Mouse (Mus musculus) thymus, postnatal 10 days (tissue): ENCODE results near the gene Foxp1.

Experiments used
- DNase-seq, 2 experiments: peaks; one replicate each; pipeline ENCODE4 v3.0.0; 2021; ENCODE audit warnings: low spot score in 2 of 2

The Foxp1 gene

DNA sequence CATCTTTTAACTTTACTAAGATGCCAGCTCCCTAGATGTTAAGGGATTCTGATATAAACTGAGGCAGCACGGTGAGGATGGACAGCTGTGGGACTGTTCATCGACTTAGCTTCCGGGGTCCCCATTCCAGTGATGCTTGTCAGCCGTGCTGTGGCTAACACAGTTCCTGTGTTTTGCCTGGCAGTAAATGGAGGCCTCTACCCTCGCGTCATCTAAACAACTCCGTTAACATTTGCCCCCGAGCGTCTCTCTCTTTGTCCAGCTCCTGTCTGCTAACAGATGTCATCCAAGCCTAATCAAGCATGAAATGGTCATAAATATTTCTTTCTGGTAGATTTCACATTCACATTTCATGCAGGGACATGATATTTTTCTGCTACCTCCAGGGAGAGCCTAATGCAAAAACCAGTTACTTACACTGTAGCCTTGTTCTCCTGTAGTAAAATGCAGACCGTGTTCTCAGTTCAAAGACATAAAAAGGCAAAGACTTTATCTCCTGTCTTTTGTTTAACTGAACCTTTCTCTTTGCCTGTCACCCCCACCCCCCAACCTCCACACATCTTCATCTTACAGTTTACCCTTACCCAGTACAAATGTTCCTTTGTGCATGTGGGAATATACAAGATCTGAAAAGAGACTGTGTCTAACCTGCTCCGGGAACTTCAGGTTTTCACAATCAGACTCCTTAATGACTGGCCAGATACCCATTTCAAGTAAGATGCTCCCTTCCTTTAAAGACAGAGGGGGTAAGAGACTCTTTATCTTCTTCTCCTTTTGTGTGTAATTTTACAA lies 386.4 kb downstream of the Foxp1 start:
- DNase-seq = no peak

DNA sequence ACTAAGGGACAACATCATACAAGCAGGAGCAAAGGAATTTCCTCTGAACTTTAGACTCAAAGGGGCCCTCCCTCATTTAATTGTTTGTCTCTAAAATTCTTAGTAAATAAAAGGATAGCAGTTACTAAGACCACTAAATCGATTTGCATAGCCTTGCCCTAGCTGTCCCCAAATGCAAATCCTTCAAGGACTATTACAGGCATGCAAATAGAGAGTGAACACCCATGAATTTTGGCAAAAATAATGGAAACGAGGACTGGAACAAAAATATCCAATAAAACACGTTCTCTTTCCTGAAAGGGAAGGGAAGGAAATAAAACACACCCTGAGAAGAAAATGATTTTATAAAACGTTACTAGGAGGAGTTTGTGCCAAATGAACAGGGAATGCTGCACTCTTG lies 390.7 kb downstream of the Foxp1 start:
- DNase-seq = no peak

DNA sequence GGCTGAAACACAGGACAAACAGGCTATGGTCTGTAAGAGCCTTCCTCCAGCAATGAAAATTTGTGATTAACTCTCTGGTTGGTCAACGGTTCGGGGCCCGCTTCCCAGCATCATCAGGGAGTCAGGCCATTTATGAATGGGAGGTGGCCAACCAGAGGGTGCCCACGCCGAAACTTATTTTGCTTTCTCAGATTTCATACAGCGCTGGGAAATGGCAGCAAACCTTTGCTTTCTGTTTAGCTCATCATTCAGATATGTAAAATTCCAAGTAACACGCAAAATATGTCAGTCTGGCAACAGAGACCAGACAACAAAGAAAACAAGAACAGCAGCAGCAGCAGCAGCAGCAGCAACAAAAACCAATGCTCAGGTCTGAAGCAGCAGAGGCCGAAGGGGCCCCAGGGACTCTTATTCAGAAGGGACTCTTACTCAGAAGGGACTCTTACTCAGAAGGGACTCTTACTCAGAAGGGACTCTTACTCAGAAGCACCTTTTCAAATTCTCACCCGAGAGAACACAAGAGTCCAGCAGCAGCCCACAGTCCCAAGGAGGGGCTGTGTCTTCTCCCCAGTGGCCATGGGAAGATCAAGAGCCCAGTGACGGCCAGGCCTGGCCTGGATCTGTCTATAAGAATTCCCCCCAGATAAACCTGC lies 391.6 kb downstream of the Foxp1 start:
- DNase-seq = peak in 1 of 2 experiments; percentile 8

DNA sequence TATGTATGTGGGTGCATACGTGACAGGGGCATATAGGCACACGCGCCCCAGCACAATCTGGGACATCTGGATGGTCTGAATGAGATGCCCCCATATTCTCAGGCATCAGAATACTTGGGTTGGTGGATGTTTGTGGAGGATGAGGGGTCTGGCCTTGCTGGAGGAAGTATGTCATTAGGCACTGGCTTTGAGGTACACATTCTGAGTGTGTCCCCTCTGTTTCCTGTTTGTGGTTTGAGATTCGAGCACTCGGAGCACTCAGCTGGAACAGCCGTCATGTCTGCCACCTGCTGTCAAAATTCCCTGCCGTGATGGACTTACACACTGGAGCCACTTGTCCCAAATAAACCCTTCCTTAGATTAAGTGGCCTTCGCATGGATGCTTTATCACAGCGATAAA lies 395.8 kb downstream of the Foxp1 start:
- no peak for DNase-seq

DNA sequence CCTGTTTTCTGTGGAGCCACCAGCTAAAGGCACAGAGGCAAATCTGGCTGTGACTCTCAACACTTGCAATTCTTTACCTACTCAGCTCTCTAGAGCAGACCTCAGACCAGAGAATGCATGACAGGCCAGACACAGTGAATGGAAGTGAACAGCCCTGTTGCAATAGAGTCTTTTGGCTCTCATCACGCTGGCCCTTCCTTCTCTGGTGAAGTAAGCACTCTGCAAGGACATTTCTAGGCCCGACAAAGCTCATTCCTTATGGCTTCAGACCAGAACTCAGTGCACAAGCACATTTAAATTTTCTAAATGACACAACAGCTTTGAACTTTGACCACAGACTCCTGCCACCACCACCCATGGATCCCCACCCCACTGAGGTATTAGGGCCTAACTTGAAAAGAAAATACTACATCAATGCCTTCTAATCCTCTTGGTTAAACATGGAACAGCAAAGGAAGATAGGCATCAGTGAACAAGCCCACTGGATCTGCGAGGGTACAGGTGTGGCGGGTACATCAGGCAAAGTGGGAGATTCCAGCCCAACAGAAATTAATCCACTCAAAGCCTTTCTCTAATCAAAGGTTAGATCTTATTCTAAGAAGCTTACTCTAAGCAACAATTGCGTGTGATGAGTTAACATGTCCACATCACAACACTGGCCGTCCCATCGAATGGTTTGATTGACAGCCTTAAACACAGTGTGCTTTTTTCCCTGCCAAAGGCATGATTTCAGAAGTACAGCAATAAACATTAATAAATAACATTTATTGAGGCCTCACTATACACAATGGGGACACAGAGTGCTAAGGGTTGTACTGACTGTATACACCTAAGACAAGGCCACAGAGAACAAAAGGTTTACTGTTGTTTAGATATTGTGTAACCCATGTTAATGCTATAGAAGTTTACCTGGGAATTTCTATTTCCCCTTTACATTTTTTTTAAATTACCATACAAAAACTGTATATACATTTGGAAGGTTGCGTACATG lies 401.4 kb downstream of the Foxp1 start:
- no peak for DNase-seq

DNA sequence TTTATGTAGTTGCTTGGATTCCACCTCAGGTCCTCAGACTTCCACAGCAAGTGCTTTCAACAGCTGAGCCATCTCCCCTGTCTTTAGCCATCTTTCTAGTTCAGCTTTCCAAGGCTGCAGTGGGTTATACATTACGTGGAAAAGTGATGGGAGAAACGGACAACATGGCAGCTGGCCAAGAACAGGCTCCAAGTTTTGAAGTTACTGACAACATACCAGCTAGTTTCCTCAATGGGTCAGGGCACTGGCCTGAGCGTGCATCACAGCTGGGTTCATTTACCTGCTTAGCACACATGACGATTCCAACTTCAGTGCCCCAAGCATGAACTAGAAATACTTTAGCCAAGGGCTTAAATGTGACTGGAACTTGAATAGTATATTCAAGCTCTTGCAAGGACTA lies 404.0 kb downstream of the Foxp1 start:
- DNase-seq = no peak

DNA sequence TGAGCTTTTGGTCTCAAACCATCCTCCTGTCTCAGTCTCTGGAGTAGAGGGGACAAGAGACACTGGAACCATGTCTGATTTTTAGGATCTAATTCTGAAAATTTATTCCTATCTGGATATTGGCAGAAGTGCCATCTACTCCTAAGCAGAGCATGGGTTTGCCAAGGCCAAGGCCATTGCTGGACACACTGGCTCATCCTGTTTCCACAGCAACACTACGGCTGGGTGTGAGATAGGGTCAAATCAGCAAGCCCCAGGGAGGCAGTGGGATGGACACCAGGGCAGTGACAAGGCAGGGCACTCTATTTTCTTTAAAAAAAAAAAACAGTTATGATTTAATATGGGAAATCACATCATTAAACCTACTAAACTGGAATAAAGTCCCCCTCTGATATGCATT lies 405.1 kb downstream of the Foxp1 start:
- no peak for DNase-seq

DNA sequence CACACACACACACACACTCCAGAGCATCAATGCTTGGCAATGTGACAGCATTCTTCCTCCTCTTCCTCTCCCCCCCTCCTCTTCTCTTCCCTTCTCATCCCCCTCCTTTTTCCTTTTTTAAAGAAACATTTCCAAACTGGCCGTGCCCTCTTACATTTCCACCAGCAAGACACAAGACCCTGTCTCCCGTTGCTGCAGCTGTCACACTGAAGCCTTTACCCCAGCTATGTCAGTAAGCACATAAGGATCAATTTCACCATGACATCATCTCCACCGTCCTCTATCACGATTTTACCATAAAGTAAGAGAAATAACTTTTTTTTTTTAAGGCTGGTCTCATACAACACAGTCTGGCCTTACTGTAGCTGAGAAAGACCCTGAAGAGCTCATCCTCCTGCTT lies 410.7 kb downstream of the Foxp1 start:
- DNase-seq = no peak

DNA sequence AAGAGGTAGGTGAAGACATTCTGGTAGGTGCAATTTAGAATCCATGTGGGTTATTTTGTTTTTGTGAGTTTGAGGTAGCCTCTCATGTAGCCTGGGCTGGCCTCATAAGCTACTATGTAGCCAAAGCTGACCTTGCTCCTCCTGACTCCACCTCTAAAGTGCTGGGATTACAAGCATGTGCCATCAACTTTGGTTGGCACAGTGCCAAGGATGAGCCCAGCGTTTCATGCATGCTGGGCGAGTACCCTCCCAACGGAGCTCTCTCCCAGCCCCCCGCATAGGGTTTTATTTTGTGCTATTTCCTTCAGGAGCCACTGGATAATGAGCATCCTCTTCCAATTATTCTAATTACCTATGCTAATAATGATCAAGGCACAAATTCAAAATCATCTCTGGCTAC lies 414.1 kb downstream of the Foxp1 start:
- no peak for DNase-seq

DNA sequence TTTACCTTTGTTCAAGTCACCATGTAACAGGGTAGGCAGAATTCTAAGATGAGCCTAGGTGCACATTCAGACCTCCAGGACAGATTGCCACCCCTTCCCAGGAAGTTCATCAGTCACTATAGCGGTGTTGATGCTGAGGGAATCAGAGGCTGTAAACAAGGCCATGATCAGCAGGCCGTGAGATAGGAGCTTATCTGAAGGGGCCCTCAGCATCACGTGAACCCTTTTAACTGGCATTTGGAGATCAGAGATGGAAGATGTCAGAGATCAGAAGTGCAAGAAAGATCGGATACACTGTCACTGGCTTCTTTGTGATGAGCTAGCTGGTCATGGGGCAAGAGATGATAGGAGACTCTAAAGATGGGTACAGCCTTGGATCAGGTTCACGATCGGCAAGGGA lies 414.8 kb downstream of the Foxp1 start:
- DNase-seq = no peak

DNA sequence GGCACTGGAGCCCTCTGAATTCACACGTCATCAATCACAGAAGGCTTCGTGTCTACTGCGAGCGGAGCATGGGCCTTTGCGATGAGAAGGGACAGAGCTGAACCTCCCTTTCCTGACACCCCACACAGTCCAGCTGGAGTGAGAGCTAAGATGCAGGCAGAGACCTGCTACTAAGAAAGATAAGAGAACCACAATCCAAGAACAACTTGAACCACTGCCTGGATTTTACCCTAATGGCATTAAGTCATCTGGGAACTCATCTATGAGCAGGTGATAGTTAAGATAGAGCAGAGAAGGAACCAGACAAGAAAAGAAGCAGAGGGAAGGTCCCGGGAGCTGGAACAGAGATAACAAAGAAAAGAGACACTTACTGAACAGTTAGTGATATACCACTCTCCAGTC lies 415.4 kb downstream of the Foxp1 start:
- no peak for DNase-seq

DNA sequence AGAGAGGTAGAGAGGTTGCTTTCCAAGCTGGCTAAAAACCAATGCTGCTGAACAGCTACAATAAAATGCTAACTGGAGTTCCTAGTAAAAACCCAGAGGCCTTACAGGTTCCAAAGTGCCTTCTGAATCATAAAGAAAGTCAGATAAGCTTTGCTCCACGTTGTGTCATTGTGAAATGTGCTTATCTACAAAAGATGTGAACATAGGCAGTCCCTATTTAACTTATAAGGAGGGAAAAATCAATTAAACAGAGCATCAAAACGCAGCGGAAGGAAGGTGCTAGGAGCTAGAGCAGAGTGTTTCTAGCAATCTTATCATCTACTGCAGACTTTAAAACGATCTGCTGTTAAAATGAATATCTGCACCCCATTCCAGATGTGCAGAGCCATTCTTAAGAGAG lies 416.5 kb downstream of the Foxp1 start:
- no peak for DNase-seq

DNA sequence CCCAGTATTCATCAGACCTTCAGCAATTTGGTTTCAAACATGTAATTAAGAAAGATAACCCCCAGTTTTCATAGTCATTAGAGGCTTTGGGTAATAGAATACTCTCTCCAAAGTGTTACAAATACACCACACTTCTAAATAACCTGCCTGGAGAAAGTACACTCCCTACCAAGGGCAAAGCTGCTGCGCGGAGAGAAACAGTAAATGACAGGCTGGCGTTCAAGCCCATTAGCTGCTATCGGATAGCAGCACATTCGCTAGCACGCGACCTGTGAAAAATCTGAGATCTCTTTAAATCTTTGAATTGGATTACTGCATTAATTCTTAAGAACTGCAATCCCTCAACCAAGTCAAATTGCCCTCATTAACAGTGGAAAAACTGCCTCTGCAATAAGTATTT lies 418.1 kb downstream of the Foxp1 start:
- DNase-seq = no peak

DNA sequence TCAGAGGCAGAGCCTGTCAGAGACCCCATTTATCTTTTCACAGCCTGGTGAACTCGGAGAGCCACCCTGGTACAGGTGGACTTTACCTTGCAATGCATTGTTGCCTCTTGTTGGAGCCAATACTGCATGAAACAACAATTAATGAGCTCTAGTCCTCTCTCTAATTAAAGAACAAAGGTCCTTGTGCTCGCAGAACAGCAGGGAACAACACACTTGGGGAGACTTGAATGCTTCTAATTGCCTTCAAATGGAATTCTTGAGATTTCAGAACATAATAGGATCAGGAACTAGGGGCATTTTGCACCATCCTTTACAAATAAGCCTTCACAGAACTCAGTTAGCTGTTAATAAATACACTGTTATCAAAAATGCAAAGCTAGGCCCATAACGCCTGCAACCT lies 418.6 kb downstream of the Foxp1 start:
- DNase-seq = no peak

DNA sequence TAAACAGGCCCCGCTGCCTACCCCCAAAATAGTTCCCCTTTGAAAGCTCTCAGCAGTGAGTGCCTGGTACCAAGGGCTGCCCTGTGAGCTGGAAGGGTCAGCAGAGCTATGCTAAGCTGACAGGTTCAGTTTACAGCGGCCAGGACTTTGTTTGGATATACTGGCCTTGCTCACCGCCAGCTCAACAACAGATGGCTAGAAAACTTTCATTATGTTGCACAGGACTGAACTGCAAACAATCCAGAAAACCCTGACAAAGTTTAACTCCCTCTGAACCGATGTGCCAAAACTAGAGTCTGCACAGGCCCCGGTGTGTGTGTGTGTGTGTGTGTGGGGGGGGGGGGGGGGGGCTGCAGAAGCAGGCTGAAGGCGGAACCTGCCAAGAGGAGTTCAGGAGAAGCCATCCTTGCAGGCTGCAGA lies 421.0 kb downstream of the Foxp1 start:
- no peak for DNase-seq

DNA sequence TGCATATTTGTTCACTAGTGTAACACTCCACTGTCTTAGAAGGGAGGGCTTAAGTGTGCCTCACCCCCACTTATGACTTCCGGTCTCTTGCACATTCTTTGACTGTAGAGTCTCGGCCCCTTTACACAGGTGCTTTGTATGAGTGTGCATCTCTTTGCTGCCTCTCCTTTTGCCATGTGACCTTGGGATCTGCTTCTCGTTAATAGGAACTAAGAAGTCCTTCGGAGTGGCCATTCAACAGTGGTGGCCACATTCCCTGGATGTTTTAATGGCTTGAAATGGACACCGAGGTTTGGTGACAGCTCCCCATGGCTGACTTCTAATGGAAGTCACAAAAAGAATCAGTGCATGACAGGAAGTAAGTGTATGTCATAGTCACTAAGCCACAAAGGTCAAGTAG lies 422.2 kb downstream of the Foxp1 start:
- DNase-seq = no peak

DNA sequence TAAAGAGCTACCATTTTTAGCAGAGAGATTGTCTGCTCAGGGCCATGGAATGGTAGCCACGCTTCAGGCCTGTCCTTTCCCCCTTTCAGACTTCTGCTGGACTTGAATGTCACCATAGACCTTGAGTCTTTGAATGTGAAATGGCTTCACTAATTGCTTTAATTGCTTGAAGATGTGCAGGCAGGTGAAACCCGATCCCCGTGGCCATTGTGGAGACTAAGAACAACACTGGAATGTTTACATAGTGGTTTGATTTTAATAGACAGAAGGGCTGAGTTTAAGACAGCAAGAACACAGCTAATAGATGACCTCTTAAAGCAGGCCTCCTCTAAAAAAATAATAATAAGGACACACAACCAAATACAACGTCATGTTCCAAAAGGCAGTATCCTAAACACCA lies 422.7 kb downstream of the Foxp1 start:
- DNase-seq = no peak

DNA sequence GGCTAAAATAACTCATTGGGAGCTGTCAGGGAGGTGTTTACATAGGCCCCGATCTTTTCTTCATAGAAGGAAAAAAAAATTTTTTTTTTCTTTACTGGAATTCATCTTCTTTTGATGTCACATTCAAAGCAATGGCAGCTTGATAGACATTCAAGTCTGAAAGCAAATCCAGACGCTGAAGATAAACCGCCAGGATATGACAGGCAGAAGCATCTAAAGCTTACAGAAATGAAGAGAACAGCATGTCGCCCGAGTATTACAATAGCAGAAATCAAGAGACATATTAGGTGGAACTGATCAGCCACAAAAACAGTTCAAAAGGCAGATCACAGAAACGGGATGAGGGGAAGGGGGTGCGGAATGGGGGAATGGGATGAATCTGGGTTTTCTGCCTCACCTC lies 425.3 kb downstream of the Foxp1 start:
- no peak for DNase-seq

DNA sequence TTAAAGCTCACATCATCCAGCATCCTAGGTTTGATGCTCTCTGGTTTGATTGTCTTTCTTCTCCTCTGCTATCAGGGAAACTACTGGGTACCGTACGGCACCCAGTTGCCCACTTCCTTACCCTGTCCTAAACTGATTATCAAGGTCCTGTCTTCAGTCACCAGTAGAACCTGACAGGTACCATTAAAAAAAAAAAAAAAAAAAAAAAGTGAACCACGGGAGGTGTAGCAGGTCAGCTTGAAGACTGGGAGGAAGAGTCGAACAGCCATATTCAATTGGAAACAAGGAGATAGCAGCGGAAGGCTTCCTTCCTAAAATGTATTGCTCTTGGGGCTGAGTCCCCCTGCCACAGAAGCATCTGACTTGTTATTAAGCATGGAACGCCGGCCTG lies 425.8 kb downstream of the Foxp1 start:
- no peak for DNase-seq

DNA sequence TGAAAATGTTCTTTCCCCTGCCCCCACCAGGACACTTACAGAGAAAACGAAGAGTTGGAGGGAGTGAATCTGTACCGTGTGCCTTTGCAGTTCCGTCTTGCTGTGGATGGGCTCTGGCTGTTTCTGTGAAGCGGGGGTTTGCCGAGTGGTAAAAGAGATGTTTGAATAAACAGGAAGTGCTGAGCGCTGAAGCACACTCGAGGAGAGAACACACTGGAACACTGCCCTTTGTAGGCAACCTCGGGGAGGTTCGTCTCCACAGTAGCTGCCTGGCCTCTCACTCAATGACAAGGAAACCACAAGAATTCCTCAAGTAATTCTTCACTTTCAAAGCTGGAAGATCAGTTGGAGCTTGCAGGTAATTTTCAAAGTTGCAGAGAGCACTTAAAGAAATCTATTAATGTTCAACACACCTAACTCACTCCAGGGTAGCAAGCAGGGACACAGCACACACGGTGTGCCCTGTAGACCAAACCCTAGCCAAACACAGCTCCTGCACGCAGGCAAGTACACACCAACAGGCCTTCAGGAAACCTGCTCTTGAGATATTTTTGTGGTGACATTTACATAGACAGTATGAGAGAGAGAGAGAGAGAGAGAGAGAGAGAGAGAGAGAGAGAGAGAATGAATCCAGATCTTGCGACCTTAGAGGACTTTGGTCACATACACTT lies 426.3 kb downstream of the Foxp1 start:
- DNase-seq = peak; percentile 65 to 72

DNA sequence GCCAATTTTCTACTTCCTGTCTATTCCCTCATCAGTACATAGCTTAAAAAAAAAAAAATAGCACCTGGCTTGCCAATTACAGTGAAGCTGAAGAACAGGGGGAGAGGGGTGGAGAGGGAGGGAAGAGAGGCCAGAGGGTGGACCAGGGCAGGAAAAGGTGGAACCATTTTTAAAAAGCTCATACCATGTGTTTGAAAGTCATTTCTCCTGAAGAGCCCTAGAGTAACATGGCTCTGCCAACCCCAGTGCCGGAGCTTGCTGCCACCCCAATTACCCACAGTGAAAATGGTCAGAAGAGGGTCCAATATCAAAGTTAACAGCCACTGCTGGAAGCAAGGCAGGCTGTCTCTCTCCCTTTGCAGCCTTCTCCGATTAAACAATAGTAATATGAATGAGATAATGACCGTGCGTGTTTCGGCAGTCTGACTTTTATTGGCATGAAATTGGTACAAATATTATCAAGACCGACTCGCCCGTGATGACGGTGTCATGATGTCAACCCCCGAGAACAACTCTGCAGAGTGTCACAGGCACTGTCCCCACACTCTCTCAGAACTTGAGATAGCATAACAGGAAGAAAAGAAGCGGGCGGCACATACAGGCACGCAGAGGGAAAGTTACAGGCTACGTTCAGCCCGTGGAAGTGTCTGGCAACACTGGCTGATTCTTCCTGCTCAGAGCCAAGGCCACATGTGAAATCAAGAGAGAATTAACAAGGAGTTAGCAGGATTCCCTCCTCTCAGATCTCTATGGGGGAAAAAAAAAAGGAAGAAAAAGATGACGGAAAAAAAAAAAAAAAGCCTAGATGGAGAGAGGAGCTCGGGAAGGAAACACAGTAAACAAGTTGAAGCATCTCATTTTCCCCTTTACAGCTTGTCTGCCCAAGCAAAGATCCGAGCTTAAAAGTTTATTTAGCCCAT lies 427.1 kb downstream of the Foxp1 start:
- DNase-seq = peak; percentile 44 to 60
